Mouse (Mus musculus): ENCODE data around the gene Sipa1l3. TPM values are rescaled to one million over a fixed set of nuclear protein-coding genes. Genes with fewer than 3 reads are reported as not detected.

The Sipa1l3 gene
- polyA plus RNA-seq, 1 experiment, result 44.6 TPM

DNA sequence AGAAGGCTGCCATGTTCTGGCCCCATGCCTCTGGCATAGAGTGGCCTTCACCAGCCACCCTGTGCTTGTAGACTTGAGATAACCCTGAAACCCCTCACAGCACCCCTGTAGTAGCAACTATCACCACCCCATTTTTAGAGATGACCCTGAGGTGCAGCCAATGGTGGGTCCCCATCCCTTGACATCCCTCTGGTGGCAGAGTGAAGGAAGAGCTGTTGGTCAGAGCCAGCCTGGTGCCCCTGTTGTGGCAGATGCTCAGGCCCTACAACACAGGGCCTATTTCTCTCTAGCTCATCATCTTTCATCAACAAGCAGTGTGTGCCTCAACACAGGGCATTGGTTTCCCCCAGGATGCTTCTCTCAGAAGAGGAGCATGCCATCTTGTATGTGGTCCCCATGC lies 183.2 kb downstream of the Sipa1l3 start:
- TF ChIP-seq CTCF (conservative IDR thresholded peaks at IDR 0.05; ENCODE audit: insufficient read depth, insufficient read length, low read depth, low read length) (0 out of 2 replicates have a peak, but pooled peaks have one; percentile 5), POLR2A (IDR thresholded peaks at IDR 0.05; ENCODE audit: low read depth, low read length) (no peak)
- Histone ChIP-seq H3K4me3 (ENCODE audit: insufficient read depth, low read depth, low read length) (no peak overlapping the region), H3K4me1 (ENCODE audit: control insufficient read depth, insufficient read depth, low read length) (no peaks in the 10 kb centered on the region), H3K27me3 (replicated peaks; ENCODE audit: control insufficient read depth, insufficient read depth, low read length) (no peaks in the 10 kb centered on the region), H3K27ac (ENCODE audit: insufficient read depth, low read depth, low read length) (no peak overlapping the region), H3K36me3 (ENCODE audit: control insufficient read depth, insufficient read depth, low read length) (no peaks in the 10 kb centered on the region; the same call in 1 of the 2 replicates)
- no peak for DNase-seq

DNA sequence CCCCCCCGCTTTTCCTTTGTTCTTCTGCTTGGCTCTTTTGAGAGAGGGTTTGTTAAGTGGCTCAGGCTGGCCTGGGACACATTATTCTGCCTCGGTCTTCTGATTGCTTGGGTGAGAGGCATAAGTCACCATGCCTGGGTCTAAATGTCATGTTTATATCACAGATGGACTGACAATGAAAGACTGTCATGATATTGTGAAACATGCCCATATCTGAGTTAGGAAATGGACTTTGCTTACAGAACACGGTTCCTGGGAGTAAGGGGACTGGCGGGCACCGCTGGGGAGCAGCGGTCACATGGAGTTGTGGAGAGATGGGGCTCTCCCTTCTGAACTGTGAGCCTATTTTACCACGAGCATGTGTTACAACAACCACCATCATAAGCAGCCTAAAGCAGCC lies 184.3 kb downstream of the Sipa1l3 start:
- WGBS, result 87% methylated on average over 7 of the region's 7 CpGs
- Histone ChIP-seq H3K27me3 (replicated peaks; ENCODE audit: control insufficient read depth, insufficient read depth, low read length) (no peaks in the 10 kb centered on the region), H3K4me1 (ENCODE audit: control insufficient read depth, insufficient read depth, low read length) (no peaks in the 10 kb centered on the region), H3K27ac (ENCODE audit: insufficient read depth, low read depth, low read length) (no peak overlapping the region), H3K4me3 (ENCODE audit: insufficient read depth, low read depth, low read length) (no peak overlapping the region), H3K36me3 (ENCODE audit: control insufficient read depth, insufficient read depth, low read length) (no peaks in the 10 kb centered on the region; the same call in 1 of the 2 replicates)
- DNase-seq, result no peak
- TF ChIP-seq POLR2A (IDR thresholded peaks at IDR 0.05; ENCODE audit: low read depth, low read length) (no peak), CTCF (conservative IDR thresholded peaks at IDR 0.05; ENCODE audit: insufficient read depth, insufficient read length, low read depth, low read length) (no peak)

DNA sequence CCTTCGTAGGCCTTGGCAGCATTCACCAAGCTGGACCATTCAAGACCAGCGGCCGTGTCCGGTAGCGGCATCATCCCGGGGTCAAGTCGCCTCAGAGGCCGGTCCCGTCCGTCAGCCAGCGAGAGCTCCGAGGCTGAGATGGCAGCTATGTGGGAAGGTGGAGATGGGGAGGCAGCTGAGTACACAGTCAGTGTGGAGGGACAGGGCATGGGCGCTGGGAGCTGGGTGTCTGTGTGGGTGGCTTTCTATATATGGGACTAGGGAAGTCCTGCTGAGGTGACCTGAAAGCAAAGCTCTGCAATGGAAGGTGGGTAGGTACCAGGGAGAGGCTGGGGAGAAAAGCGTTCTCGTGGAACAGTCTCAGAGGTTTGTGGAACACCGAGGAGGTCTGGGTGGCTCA lies 189.5 kb downstream of the Sipa1l3 start:
- 88% methylated on average over 16 of the region's 16 CpGs for WGBS
- H3K4me1 ChIP-seq (ENCODE audit: control insufficient read depth, insufficient read depth, low read length), result no peaks in the 10 kb centered on the region
- no peaks in the 10 kb centered on the region for H3K27me3 ChIP-seq (replicated peaks; ENCODE audit: control insufficient read depth, insufficient read depth, low read length)
- no peaks in the 10 kb centered on the region; the same call in 1 of the 2 replicates for H3K36me3 ChIP-seq (ENCODE audit: control insufficient read depth, insufficient read depth, low read length)
- no peak overlapping the region for H3K27ac ChIP-seq (ENCODE audit: insufficient read depth, low read depth, low read length)
- no peak overlapping the region for H3K4me3 ChIP-seq (ENCODE audit: insufficient read depth, low read depth, low read length)
- TF ChIP-seq CTCF (conservative IDR thresholded peaks at IDR 0.05; ENCODE audit: insufficient read depth, insufficient read length, low read depth, low read length) (no peak), POLR2A (IDR thresholded peaks at IDR 0.05; ENCODE audit: low read depth, low read length) (no peak)
- DNase-seq, result no peak

DNA sequence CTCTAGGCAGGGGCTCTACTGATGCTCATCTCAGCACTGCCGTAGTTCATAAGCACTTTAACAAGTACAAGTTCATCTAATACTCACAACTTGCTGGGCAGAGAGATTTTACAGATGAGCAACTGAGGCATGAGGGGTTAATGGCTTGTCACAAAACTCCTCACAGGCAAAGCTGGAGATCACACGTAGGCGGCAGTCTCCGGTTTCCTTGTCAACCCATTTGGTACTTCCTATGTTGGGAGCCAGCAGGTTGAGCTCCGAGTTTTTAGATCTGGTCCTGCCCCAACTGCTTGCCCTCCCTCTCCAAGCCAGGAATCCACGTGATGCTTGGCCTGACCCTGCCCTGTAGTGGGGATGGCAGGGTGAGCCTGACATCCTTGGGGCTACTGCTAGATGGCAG lies 191.4 kb downstream of the Sipa1l3 start:
- H3K27me3 ChIP-seq (replicated peaks; ENCODE audit: control insufficient read depth, insufficient read depth, low read length), result no peaks in the 10 kb centered on the region
- no peak overlapping the region for H3K27ac ChIP-seq (ENCODE audit: insufficient read depth, low read depth, low read length)
- TF ChIP-seq POLR2A (IDR thresholded peaks at IDR 0.05; ENCODE audit: low read depth, low read length), result no peak
- TF ChIP-seq CTCF (conservative IDR thresholded peaks at IDR 0.05; ENCODE audit: insufficient read depth, insufficient read length, low read depth, low read length), result no peak
- no peak overlapping the region for H3K4me3 ChIP-seq (ENCODE audit: insufficient read depth, low read depth, low read length)
- WGBS, result 54% methylated on average over 6 of the region's 6 CpGs
- DNase-seq, result no peak
- no peaks in the 10 kb centered on the region for H3K4me1 ChIP-seq (ENCODE audit: control insufficient read depth, insufficient read depth, low read length)
- no peaks in the 10 kb centered on the region; the same call in 1 of the 2 replicates for H3K36me3 ChIP-seq (ENCODE audit: control insufficient read depth, insufficient read depth, low read length)

DNA sequence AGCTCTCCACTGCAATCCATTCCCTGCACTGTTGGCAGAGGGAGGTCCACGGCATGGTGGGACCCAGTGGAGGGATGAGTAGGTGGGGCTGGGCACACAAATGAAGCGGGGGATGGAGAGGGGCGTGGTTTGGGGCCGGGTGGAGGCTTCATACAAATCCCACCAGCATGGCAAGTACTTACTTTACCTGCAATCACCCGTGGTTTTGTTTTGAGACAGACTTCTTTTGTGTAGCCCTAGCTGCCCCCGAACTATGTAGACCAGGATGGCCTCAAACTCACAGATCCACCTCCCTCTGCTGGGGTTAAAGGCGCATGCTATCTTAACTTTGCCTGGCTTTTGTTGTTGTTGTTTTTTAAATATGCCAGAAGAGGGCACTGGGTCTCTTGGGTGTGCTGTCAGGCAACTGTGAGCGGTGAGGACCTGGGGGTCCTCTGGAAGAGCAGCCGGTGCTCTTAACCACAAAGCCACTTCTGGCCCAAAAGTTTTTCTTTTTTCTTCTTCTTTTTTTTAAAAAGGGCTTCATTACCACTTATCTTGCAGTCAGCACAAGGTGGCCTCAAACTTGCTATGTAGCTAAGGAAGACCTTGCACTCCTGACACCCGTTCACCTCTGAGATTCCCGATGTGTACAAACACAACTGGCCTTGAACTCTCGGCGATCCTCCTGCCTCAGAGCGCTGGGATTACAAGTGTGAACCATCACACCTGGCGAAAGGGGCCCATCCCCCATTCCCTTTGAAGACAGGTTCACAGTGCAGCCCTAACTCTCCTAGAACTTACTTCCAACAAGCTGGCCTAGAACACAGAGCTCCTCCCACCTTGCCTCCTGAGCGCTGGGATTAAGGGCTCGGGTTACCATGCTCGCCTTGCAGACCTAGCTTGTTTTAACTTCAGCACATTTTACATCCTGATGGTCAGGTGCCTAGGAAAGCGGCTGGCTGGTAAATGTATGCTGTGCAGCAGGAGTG lies 198.8 kb downstream of the Sipa1l3 start:
- DNase-seq, result no peak
- Histone ChIP-seq H3K27ac (ENCODE audit: insufficient read depth, low read depth, low read length) (no peak overlapping the region), H3K4me3 (ENCODE audit: insufficient read depth, low read depth, low read length) (no peak overlapping the region), H3K27me3 (replicated peaks; ENCODE audit: control insufficient read depth, insufficient read depth, low read length) (no peaks in the 10 kb centered on the region), H3K36me3 (ENCODE audit: control insufficient read depth, insufficient read depth, low read length) (no peaks in the 10 kb centered on the region), H3K4me1 (ENCODE audit: control insufficient read depth, insufficient read depth, low read length) (0 out of 2 replicates have a peak, but pooled peaks cover 4% of the 10 kb centered on the region)
- TF ChIP-seq POLR2A (IDR thresholded peaks at IDR 0.05; ENCODE audit: low read depth, low read length) (no peak), CTCF (conservative IDR thresholded peaks at IDR 0.05; ENCODE audit: insufficient read depth, insufficient read length, low read depth, low read length) (peak; percentile 25; the same call in 1 of the 2 replicates)
- 34% methylated on average over 19 of the region's 19 CpGs for whole genome bisulfite sequencing

DNA sequence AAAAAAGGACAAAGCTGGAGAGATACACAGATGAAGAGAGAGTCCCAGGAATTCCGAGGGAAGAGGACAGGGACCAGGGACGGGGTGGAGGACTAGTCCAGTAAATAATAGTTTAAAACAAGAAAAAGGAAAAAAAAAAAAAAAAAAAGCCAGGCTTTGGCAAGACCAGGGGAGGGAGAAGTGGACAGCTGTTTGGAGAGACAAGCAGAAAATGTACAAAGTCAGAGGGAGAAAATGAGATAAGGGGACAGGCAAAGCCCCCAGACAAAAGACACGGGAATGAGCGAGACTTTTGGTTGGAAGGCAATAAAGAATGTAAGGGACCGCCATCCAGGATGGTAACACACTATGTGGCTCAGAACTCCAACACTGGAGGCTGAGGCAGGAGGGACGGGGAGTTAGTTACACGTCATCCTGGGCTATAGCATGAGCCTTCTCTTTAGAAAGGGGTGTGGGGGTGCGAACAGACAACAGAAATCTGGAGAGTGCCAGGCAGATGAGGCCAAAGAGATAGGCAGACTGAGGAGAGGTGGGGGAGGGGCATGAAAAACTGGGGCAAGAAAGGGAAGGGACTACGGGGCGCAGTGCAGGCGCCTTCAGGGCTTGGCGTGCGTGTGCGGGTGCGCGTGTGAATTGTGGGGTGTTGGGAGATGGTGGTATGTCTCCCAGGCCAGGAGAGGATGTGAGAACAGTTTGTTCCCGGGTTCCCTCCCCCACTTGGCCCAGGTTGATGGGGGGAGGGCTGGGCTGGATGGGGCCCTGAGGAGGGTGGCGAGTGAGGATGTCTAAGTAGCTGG lies 200.1 kb downstream of the Sipa1l3 start:
- Histone ChIP-seq H3K27ac (ENCODE audit: insufficient read depth, low read depth, low read length) (no peak overlapping the region), H3K36me3 (ENCODE audit: control insufficient read depth, insufficient read depth, low read length) (no peaks in the 10 kb centered on the region), H3K27me3 (replicated peaks; ENCODE audit: control insufficient read depth, insufficient read depth, low read length) (no peaks in the 10 kb centered on the region), H3K4me1 (ENCODE audit: control insufficient read depth, insufficient read depth, low read length) (0 out of 2 replicates have a peak, but pooled peaks cover 4% of the 10 kb centered on the region), H3K4me3 (ENCODE audit: insufficient read depth, low read depth, low read length) (no peak overlapping the region)
- 14% methylated on average over 18 of the region's 18 CpGs for WGBS
- no peak for DNase-seq
- TF ChIP-seq POLR2A (IDR thresholded peaks at IDR 0.05; ENCODE audit: low read depth, low read length), result no peak

DNA sequence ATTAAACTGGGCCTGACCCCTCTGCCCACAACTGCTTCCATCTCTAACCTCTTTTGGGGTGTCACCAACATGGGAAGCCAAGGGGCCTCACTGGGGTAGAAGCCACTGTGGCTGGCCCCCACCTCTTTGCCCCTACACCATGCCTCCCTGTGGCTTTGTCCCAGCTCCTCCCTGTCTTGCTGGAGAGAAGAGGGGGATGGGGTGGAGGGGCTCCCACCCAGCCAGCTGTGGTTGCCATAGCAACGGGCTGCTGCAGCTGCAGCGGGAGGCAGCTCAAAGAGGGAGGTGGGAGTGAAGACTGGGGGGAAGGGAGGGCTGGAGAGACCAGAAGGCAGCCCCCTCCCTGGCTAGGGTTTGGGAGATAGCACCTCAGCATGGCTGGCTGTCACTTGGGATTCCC lies 200.9 kb downstream of the Sipa1l3 start:
- Histone ChIP-seq H3K4me1 (ENCODE audit: control insufficient read depth, insufficient read depth, low read length) (0 out of 2 replicates have a peak, but pooled peaks cover 4% of the 10 kb centered on the region), H3K27me3 (replicated peaks; ENCODE audit: control insufficient read depth, insufficient read depth, low read length) (no peaks in the 10 kb centered on the region), H3K27ac (ENCODE audit: insufficient read depth, low read depth, low read length) (no peak overlapping the region), H3K4me3 (ENCODE audit: insufficient read depth, low read depth, low read length) (no peak overlapping the region), H3K36me3 (ENCODE audit: control insufficient read depth, insufficient read depth, low read length) (no peaks in the 10 kb centered on the region)
- no peak for TF ChIP-seq POLR2A (IDR thresholded peaks at IDR 0.05; ENCODE audit: low read depth, low read length)
- TF ChIP-seq CTCF (conservative IDR thresholded peaks at IDR 0.05; ENCODE audit: insufficient read depth, insufficient read length, low read depth, low read length), result no peak
- 3% methylated on average over 2 of the region's 2 CpGs for WGBS
- DNase-seq, result no peak

Measured in kidney, adult 2 months (tissue).